Mouse (Mus musculus) gastrocnemius, postnatal 25 days (tissue): ENCODE measurements around the gene Fgd4. TPM values are rescaled to one million over a fixed set of nuclear protein-coding genes. Genes with fewer than 3 reads are reported as not detected.
"Not testable (repeated sequence)": the region's sequence is repeated elsewhere in the genome, so short reads cannot be mapped to it uniquely, and the experiment has no call there.

ENCODE experiments used
- DNase-seq: peaks from one replicate; pipeline ENCODE4 v3.0.0; 2022
- total RNA-seq, 2 experiments: library from RNA; stranded (reverse); gene quantifications; 1 replicate in 1 of 2; 2 replicates in 1 of 2; pipeline ENCODE4 v1.2.3; 2021

The Fgd4 gene
- total RNA-seq, 2 experiments from 2014 or later: 10.1 to 20.2 TPM

DNA sequence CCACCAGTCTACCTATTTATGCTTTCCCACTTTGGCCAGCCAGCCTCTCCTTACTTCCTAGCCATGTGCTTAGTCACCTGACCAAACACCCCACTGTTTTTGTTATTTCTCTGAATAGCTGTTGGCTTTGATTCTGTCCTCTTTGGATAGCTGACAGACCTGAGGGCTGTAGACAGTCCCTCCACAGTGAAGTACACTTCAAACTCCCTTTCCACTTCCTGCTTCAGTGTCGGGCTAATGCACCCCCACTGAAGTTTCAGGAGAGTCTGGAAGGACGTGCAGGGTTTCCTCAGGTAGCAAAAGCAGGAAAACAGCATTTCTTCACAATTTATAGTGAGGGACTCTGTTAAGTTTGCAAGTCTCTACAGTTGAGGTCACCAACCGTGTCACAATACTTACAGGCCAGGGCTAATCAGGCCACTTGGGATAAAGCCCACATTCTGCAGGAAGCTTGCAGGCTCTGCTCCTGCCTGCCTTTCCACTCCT is 57.4 kb downstream of the Fgd4 start:
- DNase-seq: no peak

DNA sequence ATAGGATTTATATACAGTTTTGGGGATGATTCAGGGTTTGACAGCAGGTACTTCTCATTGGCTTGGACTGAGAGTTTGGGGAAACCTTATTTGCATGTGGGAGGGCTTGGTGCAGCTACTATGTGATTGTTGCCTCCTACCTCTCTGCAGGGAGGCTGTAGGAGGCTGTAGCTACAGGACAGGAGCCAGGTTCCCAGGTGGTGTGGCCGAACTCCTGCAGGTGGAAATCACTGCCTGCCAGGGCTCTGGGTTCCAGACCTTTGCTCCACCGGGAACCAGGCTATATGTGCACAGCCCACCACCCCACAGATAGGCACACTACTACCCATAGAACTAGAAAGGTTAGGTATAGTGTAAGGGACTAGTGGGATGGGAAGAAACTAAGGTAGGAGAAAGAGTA is 61.0 kb downstream of the Fgd4 start:
- not testable (repeated sequence) for DNase-seq

DNA sequence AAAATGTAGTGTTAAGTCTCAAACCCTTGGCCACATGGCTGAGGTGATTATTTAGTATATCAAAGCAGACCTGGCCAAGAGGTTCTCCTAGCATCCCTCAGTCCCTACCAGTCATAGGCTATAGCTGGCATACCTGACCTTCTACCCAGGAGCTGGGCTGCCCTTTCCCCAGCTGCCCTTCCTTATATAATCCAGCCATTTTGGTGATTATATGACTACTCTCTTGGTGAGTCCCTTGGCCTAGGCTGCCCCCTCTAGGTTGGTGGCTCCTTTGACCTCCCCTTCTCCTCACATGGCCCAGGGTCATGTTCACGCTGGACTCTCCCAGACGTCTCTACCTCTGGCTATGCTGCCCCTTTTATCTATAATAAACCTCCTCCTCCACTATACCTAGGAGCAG is 65.1 kb downstream of the Fgd4 start:
- no peak for DNase-seq

DNA sequence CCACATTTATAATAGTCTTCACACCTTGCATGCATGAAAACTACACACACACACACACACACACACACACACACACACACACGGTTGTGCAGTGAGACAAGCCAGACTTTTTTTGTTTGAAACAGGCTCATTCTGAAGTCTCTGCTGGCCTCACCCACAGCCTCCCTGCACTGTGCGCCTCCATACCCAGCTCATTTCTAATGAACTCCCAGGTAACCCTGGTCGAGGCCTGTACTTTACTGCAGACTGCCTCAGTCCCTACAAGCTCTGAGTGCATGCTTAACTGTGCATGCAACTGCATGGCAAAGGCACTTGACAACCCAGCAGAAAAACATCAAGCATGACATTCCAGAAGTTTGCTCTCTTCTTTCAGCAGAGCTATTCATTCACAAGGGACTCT is 72.3 kb downstream of the Fgd4 start:
- DNase-seq: no peak

DNA sequence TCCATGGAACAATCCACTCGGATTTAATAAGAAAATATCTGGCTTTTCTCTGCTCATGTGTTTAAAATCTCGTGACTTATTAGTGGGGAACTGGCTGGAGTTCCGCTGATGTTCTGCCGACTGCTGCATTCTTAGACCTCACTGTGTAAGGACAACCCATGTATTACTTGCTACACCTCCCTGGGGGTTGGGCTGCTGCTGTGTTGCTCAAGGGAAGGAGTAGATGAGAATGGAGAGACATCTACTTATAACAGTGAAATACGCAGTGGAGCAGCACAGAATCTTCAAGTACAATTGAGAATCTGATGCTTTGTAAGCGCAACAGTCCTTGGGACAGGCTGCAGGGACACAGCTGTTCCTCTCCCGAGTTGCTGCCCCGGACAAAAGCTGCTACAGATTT is 73.1 kb downstream of the Fgd4 start:
- peak; percentile 74 for DNase-seq

DNA sequence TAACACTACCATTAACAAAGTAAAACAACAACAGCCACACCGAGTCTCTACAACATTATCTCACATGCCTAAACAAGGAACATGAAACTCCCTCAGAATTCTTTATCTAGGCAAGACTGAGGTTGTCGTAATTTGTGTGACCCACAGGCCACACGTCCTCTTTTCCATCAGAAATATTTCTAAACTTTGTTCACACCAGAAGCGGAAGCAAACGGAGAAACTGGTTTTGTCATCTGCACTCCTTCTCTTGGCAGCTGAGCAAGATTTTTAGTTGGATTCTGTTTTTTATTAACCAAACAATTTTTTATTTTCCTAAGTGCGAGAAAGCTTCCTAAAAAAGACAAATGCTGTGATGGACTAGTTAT is 73.6 kb downstream of the Fgd4 start:
- DNase-seq: no peak

DNA sequence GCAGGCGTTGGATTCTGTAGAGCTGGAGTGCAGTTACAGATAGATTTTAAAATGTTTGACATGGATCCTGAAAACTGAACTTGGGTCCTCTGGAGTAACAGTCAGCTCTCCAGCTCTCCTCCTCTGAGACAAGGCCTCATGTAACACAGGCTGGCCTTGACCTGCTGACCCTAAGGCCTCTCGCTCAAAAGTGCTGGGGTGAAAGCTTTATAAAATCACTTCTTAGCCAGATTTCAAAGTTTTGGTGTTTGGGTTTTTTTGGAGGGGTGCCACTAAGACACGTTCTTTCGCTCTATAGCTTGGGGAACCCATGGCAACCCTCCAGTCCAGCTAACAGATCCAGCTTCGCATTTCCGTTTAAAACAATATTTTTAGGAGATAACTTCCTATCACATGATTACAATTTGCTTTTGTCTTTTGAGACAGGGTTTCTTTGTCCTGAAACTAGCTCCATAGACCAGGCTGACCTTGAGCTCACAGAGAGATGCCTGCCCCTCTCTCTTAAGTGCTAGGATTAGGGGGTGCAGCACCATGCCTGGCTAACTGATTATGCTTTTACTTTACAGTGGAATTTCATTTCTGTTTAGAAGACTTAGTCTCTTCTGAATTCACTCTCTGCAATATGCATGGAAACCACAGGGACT is 74.1 kb downstream of the Fgd4 start:
- no peak for DNase-seq

DNA sequence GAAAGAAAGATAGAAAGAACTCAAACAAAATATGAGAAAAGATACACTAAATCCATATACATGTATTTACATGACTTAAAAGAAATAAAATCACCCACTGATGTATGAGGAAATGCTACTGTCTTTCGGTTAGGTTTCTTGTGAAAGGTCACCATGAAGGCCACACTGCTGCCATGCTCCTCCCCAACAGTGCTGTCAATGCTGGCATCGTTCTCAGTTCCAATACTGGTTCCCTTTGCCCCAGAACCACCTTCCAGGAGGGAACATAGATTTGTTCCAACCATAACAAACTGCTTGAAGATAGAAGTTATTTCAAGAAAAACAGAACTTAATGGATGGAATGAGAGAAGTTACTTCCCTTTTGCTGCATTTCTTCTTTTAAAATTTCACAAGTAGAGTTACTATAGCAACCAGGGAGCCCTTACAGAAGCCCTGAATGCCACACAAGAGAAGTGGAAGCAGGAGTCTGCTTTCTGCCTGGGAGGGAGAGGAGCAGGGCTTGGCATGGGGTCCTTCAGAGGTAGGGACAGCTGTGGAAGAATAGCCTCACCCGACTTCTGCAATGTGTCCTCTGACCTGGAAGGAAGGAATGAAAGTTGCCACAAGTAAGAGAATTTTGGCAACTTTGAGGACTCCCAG is 75.0 kb downstream of the Fgd4 start:
- DNase-seq: no peak

DNA sequence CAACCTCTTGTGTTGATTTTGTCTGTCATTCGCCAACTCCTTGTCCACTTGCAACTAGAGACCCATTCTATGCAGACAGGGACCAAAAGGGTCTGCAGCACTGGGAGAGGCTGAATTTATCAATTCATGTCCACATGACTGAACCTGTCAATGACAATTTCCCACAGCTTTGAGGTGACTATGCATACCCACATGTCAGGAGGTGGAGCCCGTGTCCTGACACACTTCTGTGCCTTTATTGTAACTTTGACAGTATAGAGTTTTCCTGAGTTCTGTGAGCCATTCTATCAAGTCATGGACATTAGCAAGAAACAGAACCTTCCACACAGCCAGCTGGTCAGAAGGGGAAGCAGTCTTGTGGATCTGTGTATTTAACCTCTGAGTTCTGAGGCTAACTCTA is 76.7 kb downstream of the Fgd4 start:
- DNase-seq: no peak

DNA sequence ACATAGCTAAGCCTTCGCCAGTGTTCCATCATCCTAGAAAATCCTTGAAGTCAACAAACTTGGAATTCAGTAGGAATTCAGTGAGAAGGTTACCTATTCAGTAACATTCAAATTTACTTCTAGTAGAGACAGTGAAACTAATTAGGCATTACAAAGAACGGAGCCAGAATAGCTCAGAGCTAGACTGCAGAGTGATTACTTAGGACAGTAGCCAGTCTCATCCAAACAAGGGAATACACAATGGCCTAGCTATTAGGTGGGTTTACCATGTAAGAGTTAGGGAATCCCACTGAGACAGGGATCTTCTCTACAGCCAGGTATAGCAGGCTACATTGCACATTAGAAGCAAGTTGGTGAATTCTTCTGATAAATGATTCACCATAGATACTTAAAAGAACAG is 77.5 kb downstream of the Fgd4 start:
- not testable (repeated sequence) for DNase-seq

DNA sequence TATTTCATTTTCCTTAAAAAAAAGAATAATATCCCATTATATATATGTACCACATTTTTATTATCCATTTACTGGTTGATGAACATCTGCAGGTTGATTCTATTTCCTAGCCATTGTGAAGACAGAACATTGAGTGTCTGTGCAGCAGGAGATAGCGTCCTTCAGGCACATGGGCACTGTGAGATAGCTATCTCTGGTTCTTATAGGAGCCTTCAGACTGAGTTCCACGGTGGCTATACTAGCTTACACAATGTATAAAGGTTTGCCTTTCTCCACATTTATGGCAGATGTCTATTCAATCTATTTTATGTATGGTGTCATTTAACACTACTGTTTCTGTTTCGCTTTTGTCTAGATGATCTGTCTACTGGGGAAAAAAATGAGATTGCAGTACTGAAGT is 98.9 kb downstream of the Fgd4 start:
- DNase-seq: no peak

DNA sequence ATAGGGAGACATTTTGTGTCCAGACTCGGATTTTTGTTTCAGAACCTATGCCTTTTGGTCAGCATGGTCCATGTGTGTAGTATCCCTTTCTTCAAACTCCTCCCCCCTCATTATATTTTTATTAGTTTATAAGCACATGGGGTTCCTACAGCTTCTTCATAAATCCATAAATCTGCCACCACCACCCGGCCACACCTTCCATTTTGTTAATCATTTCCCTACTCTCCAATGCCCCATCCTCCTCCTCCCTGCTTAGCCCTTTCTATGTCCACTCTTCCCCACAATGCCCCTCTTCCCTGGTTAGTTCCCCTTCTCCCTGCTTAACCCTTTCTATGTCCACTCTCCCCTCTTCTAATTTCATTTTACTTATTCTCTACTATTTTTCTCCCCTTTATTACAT is 99.4 kb downstream of the Fgd4 start:
- no peak for DNase-seq

DNA sequence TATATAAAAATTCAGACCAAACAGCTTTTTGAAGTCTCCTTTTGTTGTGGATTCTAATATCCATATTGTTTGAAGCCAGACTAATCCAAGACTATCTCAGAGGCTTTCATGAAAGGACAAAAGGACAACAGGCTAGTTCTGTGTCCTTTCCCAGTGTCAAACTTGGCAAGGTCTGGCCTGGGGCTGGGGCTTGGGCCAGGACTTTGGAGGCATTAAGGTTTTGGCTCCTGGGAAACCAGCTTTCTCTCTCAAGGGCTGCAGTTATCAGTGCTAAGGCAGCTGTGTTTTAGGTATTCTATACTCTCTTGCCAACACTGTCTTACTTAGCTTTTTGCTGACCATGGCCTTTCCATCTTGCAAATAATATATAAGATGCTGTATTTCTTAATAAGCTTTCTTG is 101.6 kb downstream of the Fgd4 start:
- peak; percentile 33 for DNase-seq

DNA sequence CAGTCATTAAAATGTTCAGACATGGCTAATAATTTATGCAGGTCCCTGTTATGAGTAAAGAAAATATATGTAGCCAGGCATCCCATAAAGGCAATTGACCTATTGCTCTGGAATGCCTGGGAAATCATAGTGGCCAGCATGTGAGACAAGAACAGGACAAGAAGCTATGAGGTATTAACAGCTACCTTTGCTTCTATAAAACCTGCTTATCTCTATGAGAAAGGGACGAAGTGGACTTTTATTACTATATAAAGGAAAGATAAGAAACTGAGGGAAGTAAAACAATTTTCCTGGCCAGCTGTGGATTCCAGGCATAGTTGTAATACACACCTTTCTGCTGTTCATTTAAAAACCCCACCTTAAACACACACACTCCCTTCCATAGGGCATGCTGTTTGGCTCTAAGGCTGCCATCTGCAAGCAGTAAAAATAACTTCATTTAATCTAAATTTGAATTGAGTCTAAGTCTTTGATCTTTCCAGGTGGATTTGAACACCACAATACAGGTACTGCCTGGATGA is 114.8 kb downstream of the Fgd4 start:
- DNase-seq: no peak

DNA sequence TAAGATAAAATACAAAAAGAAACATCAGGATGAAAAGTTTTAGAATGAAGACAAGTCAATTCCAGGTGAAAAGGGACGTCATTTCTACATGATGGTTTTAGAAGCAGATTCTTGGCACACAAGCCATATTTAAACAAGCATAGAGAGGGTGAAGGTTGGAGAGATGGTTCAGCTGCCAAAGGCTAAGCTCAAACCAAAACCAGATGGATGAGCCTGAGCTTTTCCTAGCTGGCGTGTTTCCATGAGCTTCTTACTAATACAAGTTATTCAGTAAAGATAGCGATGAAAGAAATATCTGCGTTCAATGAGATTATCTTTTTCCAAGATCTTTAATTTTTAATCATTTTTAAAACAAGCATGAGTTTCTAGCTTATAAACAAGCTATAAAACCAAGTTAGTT is 115.7 kb downstream of the Fgd4 start:
- no peak for DNase-seq

DNA sequence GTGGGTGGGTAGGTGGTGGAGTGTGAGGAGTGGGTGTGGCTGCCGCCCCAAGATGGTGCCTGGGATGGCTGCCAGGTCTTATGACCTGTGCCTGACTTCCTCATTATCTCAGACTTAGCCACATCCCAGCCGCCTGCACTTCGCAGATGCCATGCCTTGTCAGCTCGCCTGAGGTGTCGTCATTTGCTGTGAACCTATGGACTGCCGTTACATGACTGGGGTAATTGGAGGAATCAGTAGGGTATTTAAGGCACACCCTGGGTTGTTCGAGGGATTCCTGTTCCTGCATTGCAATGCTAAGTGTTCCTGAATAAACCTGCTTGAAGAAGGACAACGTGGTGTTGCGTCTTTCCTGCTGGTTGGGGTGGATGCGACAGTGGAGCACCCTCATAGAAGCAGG is 126.9 kb downstream of the Fgd4 start:
- DNase-seq: not testable (repeated sequence)

DNA sequence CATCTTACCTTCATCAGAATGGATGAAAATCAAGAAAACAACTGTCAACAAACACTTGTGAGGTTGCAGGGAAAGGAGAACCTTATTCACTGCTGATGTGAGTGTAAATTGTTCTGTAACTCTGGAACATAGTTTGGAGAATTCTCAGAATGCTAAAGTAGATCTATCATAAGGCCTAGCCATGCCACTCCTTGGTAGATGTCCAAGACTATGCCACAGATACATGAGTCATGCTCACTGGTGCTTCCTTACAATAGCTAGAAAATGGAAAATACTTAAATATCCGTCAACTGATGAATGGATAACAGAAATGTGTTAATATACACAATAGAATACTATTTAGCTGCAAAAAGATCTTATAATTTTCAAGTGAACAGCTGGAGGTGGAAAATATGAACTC is 150.3 kb downstream of the Fgd4 start:
- no peak for DNase-seq

DNA sequence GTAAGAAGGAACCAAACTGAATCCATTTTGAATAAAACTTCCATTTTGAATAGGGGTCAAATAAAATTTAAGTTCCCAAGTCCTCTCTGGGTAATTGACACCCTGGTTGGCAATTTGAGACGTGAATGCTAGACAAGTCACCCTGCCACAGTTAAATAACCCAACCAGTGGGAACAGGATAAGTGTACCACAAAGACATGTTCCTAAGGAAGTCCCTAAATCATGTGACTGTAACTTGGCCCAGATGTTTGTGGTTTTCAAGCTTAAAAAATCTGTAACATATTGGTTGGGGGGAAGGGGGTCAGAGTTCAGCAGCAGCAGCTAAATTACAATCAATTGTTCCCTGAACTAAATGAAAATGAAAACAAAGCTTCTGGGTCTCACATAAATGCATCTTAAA is 161.9 kb downstream of the Fgd4 start:
- DNase-seq: no peak

DNA sequence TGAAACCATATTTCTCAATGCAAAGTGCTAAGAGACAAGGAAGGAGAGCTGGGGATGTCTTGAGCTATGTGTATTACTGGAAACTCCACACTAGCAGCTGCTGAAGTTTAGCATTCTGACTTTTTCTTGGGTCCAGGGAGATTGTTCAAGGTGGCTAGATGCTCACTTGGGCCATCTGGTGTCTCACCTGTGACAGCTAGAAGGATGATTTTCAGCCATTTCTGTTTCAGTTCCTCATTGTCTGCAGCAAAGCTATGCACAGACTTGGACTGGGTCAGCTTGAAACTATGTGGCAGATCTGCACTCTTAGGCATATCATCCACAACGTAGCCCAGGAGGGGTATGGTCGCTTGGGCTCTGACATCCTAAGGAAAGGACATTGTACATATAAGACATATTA is 177.9 kb downstream of the Fgd4 start:
- no peak for DNase-seq

DNA sequence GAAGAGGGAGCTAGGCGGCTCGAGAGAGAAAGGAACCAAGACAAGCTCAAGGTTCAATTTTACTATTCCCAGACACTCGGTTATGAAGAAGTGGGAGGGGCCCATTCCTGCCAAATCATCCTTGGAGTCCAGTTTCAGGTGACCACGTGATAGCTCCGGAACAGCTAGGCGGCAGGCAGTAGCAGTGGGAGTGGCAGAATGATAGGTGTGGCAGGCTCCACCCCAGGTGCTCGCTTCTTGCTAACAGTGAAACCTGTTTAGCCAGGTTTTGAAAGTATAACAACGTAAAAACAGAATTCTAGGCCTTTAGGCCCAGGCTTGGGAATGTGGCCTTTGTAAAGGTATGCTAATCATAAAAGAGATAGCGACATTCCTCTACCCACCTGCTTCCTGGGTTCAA is 233.1 kb downstream of the Fgd4 start:
- DNase-seq: not testable (repeated sequence)
